Mouse (Mus musculus) forebrain, embryonic 14.5 days (tissue): ENCODE measurements around the gene Slc4a1. TPM values are rescaled to one million over a fixed set of nuclear protein-coding genes. Genes with fewer than 3 reads are reported as not detected.

Experiments used
- ATAC-seq: fragments of 200-750 bp; cut with Nextera tagmentation; 2 replicates; pipeline ENCODE4 v1.8.0; 2017; ENCODE audit warnings: mild to moderate bottlenecking, moderate library complexity
- DNase-seq: peaks from one replicate; pipeline ENCODE4 v3.0.0-alpha.2; 2015; ENCODE audit warnings: low spot score
- H3K27ac ChIP-seq: fragments of 300-500 bp; sonication (generic); 2 replicates; pipeline ENCODE4 v1.5.1; 2014; ENCODE audit warnings: low read depth, mild to moderate bottlenecking, control low read depth, low read length, moderate library complexity
- H3K27me3 ChIP-seq: fragments of 300-500 bp; sonication (generic); replicated peaks from 2 replicates; pipeline ENCODE4 v1.6.1; 2014; ENCODE audit warnings: low read length, control low read depth, mixed read lengths; ENCODE audit not compliant: control insufficient read depth, insufficient read depth
- H3K36me3 ChIP-seq: fragments of 300-500 bp; sonication (generic); 2 replicates; pipeline ENCODE4 v1.6.1; 2014; ENCODE audit warnings: low read length, control low read depth; ENCODE audit not compliant: control insufficient read depth, insufficient read depth
- H3K4me1 ChIP-seq: fragments of 300-500 bp; sonication (generic); 2 replicates; pipeline ENCODE4 v1.6.1; 2014; ENCODE audit warnings: antibody characterized with exemption, low read length, control low read depth; ENCODE audit not compliant: control insufficient read depth, insufficient read depth
- H3K4me2 ChIP-seq: fragments of 300-500 bp; sonication (generic); 2 replicates; pipeline ENCODE4 v1.6.1; 2014; ENCODE audit warnings: mild to moderate bottlenecking, control low read depth, low read length
- H3K4me3 ChIP-seq: fragments of 300-500 bp; sonication (generic); 2 replicates; pipeline ENCODE4 v1.5.1; 2014; ENCODE audit warnings: low read depth, low read length, control low read depth
- H3K9ac ChIP-seq: fragments of 300-500 bp; sonication (generic); 2 replicates; pipeline ENCODE4 v1.6.1; 2014; ENCODE audit warnings: mild to moderate bottlenecking, low read length, control low read depth, moderate library complexity
- H3K9me3 ChIP-seq: fragments of 300-500 bp; sonication (generic); replicated peaks from 2 replicates; pipeline ENCODE4 v1.6.1; 2016; ENCODE audit warnings: low read length, control low read depth, mixed read lengths; ENCODE audit not compliant: control insufficient read depth
- WGBS: fragments of 180-500 bp; shearing (Covaris S2); extraction: QIAGEN DNeasy Blood & Tissue Kit; methylation state at CpG from one replicate; pipeline ENCODE4 v1.1.7; 2014; 5-methylcytosine and 5-hydroxymethylcytosine counted together
- polyA plus RNA-seq: library from polyadenylated mRNA; unstranded; fragments of >200 nt; fragmentation: Nextera tagmentation; extraction: Ambion mirVana; gene quantifications from 2 replicates; pipeline ENCODE4 v1.2.1, GENCODE M21; 2014

The Slc4a1 gene
- polyA plus RNA-seq, 1 experiment from 2014 or later = 2.1 TPM

- no peaks in the 10 kb centered on the region for H3K9me3 ChIP-seq
- under 1% methylated on average over 32 of the region's 32 CpGs for WGBS
- H3K4me2 ChIP-seq = peak overlapping the region; percentile 68
- DNase-seq = peak; percentile 99
- peak overlapping the region; percentile 87; the same call in 1 of the 2 replicates for H3K9ac ChIP-seq
- H3K27me3 ChIP-seq = no peaks in the 10 kb centered on the region
- peak overlapping the region; percentile 64 for H3K4me3 ChIP-seq
- H3K4me1 ChIP-seq = peaks cover 14% of the 10 kb centered on the region
- peak; percentile 95 for ATAC-seq
- peaks cover 16% of the 10 kb centered on the region for H3K36me3 ChIP-seq
- H3K27ac ChIP-seq = peak overlapping the region; percentile 56; the same call in 1 of the 2 replicates
Measured at GRCm38 (mm10) chr11:102408344-102408876, 42.4 kb upstream of the Slc4a1 start.

- peaks cover 14% of the 10 kb centered on the region for H3K4me1 ChIP-seq
- H3K4me3 ChIP-seq = peak within 1 kb of the TSS; percentile 64
- no peaks in the 10 kb centered on the region for H3K9me3 ChIP-seq
- H3K27ac ChIP-seq = peak within 1 kb of the TSS; percentile 56
- H3K27me3 ChIP-seq = no peaks in the 10 kb centered on the region
- H3K36me3 ChIP-seq = peaks cover 22% of the 10 kb centered on the region
- peak within 1 kb of the TSS; percentile 87 for H3K9ac ChIP-seq
- no peak for ATAC-seq
- no peak for DNase-seq
- WGBS = 1% methylated on average over 19 of the region's 19 CpGs
- peak within 1 kb of the TSS; percentile 68 for H3K4me2 ChIP-seq
Measured at GRCm38 (mm10) chr11:102407834-102408215, 41.8 kb upstream of the Slc4a1 start, which contains the start of gene Slc25a39. TSS of gene Slc25a39 (minus strand) at chr11:102407946.

- under 1% methylated on average over 66 of the region's 85 CpGs for WGBS
- ATAC-seq = peak; percentile 72
Measured at GRCm38 (mm10) chr11:102406900-102407833, 41.2 kb upstream of the Slc4a1 start.

GRCm38 (mm10) chr11:102406401-102406800 lies 40.4 kb upstream of the Slc4a1 start:
- peaks cover 14% of the 10 kb centered on the region for H3K4me1 ChIP-seq
- whole genome bisulfite sequencing = 9% methylated on average over 3 of the region's 3 CpGs
- peak overlapping the region; percentile 87 for H3K9ac ChIP-seq
- H3K36me3 ChIP-seq = peaks cover 36% of the 10 kb centered on the region
- H3K27me3 ChIP-seq = no peaks in the 10 kb centered on the region
- ATAC-seq (no peak), DNase-seq (no peak)
- peak overlapping the region; percentile 68 for H3K4me2 ChIP-seq
- peak overlapping the region; percentile 64 for H3K4me3 ChIP-seq
- no peaks in the 10 kb centered on the region for H3K9me3 ChIP-seq
- no peak overlapping the region for H3K27ac ChIP-seq

More at GRCm38 (mm10) chr11:102406900-102407833, 41.2 kb upstream of the Slc4a1 start:
- H3K4me3 ChIP-seq = peak overlapping the region; percentile 64
- H3K36me3 ChIP-seq = peaks cover 28% of the 10 kb centered on the region
- H3K4me1 ChIP-seq = peaks cover 14% of the 10 kb centered on the region
- peak overlapping the region; percentile 87 for H3K9ac ChIP-seq
- peak overlapping the region; percentile 68 for H3K4me2 ChIP-seq
- DNase-seq = peak; percentile 91
- no peaks in the 10 kb centered on the region for H3K27me3 ChIP-seq
- H3K27ac ChIP-seq = peak overlapping the region; percentile 56
- no peaks in the 10 kb centered on the region for H3K9me3 ChIP-seq

- Histone ChIP-seq H3K9me3 (no peaks in the 10 kb centered on the region), H3K4me1 (peaks cover 14% of the 10 kb centered on the region), H3K27me3 (no peaks in the 10 kb centered on the region), H3K36me3 (peaks cover 43% of the 10 kb centered on the region), H3K27ac (no peak overlapping the region), H3K4me3 (no peak overlapping the region), H3K9ac (peak overlapping the region; percentile 87; the same call in 1 of the 2 replicates), H3K4me2 (peak overlapping the region; percentile 68; the same call in 1 of the 2 replicates)
- DNase-seq (no peak), ATAC-seq (no peak)
- 85% methylated on average over 11 of the region's 11 CpGs for WGBS
Measured at GRCm38 (mm10) chr11:102405544-102406285, 39.7 kb upstream of the Slc4a1 start.

DNA sequence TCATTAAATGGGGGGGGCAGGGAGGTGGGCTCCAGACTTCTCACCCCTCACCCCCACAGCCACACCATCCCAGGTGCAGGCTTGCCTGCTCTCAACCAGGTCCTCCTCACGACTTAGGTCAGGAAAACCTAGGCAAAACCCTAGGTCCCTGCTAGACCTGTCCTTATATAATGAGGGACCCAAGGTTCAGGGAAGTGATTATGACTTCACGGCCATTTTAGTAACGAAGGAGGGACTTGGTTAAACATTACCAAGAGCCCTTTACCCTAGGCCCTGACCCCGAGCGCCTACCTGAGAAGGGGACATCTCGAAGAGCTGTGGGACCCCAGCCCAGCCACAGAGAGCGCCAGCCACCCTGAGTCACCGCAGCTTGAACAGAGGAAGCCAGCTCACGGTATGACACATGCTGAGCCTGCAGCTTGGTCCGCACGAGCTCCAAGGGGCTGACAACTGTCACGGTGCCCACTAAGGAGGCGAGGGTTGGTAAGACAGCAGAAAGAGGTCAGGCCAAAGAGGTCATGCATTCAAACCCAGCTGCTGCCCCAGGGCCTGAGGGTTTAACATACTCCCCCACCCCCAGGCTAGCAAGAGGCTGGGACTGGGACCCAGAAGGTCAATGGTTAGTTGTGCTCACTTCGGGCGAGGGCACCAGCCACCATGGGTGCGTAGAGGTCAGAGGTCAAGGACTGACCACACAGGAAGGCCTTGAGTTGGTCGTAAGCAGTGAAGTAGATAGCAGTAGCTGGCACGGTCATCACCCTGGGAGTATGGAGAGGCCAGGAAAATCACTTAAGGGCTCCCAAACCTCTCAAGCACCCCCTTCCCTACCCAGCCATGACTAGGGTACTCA lies 38.4 kb upstream of the Slc4a1 start:
- H3K4me2 ChIP-seq = no peak overlapping the region
- H3K9ac ChIP-seq = no peak overlapping the region
- 0 out of 2 replicates have a peak, but pooled peaks cover 3% of the 10 kb centered on the region for H3K27me3 ChIP-seq
- H3K4me3 ChIP-seq = no peak overlapping the region
- no peak for DNase-seq
- no peak for ATAC-seq
- H3K27ac ChIP-seq = no peak overlapping the region
- peaks cover 56% of the 10 kb centered on the region for H3K36me3 ChIP-seq
- WGBS = 85% methylated on average over 18 of the region's 18 CpGs
- no peaks in the 10 kb centered on the region for H3K9me3 ChIP-seq
- peaks cover 17% of the 10 kb centered on the region for H3K4me1 ChIP-seq

GRCm38 (mm10) chr11:102403657-102404056 lies 37.7 kb upstream of the Slc4a1 start:
- ATAC-seq (no peak), DNase-seq (no peak)
- no peaks in the 10 kb centered on the region for H3K9me3 ChIP-seq
- H3K4me1 ChIP-seq = peaks cover 24% of the 10 kb centered on the region
- no peak overlapping the region for H3K4me3 ChIP-seq
- H3K27me3 ChIP-seq = 0 out of 2 replicates have a peak, but pooled peaks cover 3% of the 10 kb centered on the region
- WGBS = 93% methylated on average over 11 of the region's 11 CpGs
- no peak overlapping the region for H3K9ac ChIP-seq
- no peak overlapping the region for H3K4me2 ChIP-seq
- H3K36me3 ChIP-seq = peaks cover 63% of the 10 kb centered on the region
- H3K27ac ChIP-seq = no peak overlapping the region
